In genomic region chr10:81358841-81359240, GRCm38 (mm10) we compare ENCODE assay signal across 9 mouse cellular contexts. TPM values are rescaled to one million over a fixed set of nuclear protein-coding genes. Genes with fewer than 3 reads are reported as not detected.
DNase-seq lines count a peak whose midpoint lies in the region; ATAC-seq and TF ChIP-seq lines count a peak whose summit lies in the region.
"Had no signal": no experiment of that assay in that cellular context is flagged by ENCODE, and none has a peak within 500 bp of the region (broad histone marks: within the 10 kb centered on the region; RNA-seq: fewer than 3 reads in every experiment).

No protein-coding gene starts in this region.

- ATAC-seq in heart, embryonic 16.5 days (replicated peaks; ENCODE audit: extremely low read depth, insufficient read depth, low FRiP score), result no peak
- ATAC-seq in midbrain, embryonic 14.5 days (ENCODE audit: low FRiP score, low TSS enrichment), result no peak
- ATAC-seq in activated CD4-positive, CD25-positive, alpha-beta regulatory T cell, adult 4 months, result no peak

- peak overlapping the region; percentile 46 for H3K27ac ChIP-seq in heart, embryonic 16.5 days (ENCODE audit: low read length)
- peak overlapping the region; percentile 51 for H3K27ac ChIP-seq in bone marrow, adult 2 months (ENCODE audit: control insufficient read depth, insufficient read depth, low read depth, low read length, poor library complexity)
- no peak overlapping the region for H3K27ac ChIP-seq in kidney, adult 2 months (ENCODE audit: insufficient read depth, low read depth, low read length)
- H3K27ac ChIP-seq in midbrain, embryonic 14.5 days (replicated peaks; ENCODE audit: low read depth, low read length), result no peak overlapping the region

- no peak for TF ChIP-seq CTCF in bone marrow, adult 2 months (IDR thresholded peaks at IDR 0.05; ENCODE audit: control insufficient read depth, insufficient read depth, low read length)
- TF ChIP-seq CTCF in kidney, adult 2 months (conservative IDR thresholded peaks at IDR 0.05; ENCODE audit: insufficient read depth, insufficient read length, low read depth, low read length), result no peak

- DNase-seq in heart, adult 18-20 months, result no peak
- peak; percentile 76 for DNase-seq in kidney, adult 2 months
- DNase-seq in midbrain, embryonic 14.5 days, result no peak
- DNase-seq in left cerebral cortex, postnatal 10 days (ENCODE audit: extremely low spot score in 1 of 2, low spot score in 2 of 2), result no peak
- DNase-seq in left cerebral cortex, adult 9 months (ENCODE audit: low spot score in 2 of 2), result no peak
- DNase-seq: right cerebral cortex, postnatal 14 days had no signal

- 59% methylated on average over 1 of the region's 1 CpGs for WGBS in heart, embryonic 16.5 days
- 6% methylated on average over 1 of the region's 1 CpGs for WGBS in bone marrow, adult 2 months
- 38% methylated on average over 1 of the region's 1 CpGs for WGBS in kidney, adult 2 months
- 62% methylated on average over 1 of the region's 1 CpGs for WGBS in midbrain, embryonic 14.5 days

- intact Hi-C loops in left cerebral cortex, postnatal 10 days (cut with DNase I), result loop anchor here (1.0 kb wide), 1 partner anchor 12 kb away; no protein-coding TSS in a partner anchor

- peak overlapping the region; percentile 63 for H3K4me3 ChIP-seq in heart, embryonic 16.5 days (ENCODE audit: low read length)
- peak overlapping the region; percentile 86 for H3K4me3 ChIP-seq in bone marrow, adult 2 months (replicated peaks; ENCODE audit: control insufficient read depth, low read depth, low read length)
- no peak overlapping the region for H3K4me3 ChIP-seq in kidney, adult 2 months (ENCODE audit: insufficient read depth, low read depth, low read length)
- H3K4me3 ChIP-seq in midbrain, embryonic 14.5 days (replicated peaks; ENCODE audit: low read depth, low read length), result no peak overlapping the region; the same call in 1 of the 2 replicates

- no peaks in the 10 kb centered on the region for H3K9me3 ChIP-seq in heart, embryonic 16.5 days (replicated peaks; ENCODE audit: control insufficient read depth, low read length)
- H3K9me3 ChIP-seq in midbrain, embryonic 14.5 days (ENCODE audit: control insufficient read depth, low read length), result no peaks in the 10 kb centered on the region

- peak overlapping the region; percentile 79 for H3K9ac ChIP-seq in heart, embryonic 16.5 days (ENCODE audit: low read length)
- peak overlapping the region; percentile 81; the same call in 1 of the 2 replicates for H3K9ac ChIP-seq in midbrain, embryonic 14.5 days (replicated peaks; ENCODE audit: low read length)

- peaks cover 12% of the 10 kb centered on the region; the same call in 1 of the 2 replicates for H3K36me3 ChIP-seq in heart, embryonic 16.5 days (ENCODE audit: control insufficient read depth, insufficient read depth)
- no peaks in the 10 kb centered on the region for H3K36me3 ChIP-seq in kidney, adult 2 months (ENCODE audit: control insufficient read depth, insufficient read depth, low read length)
- peaks cover 2% of the 10 kb centered on the region; the same call in 1 of the 2 replicates for H3K36me3 ChIP-seq in midbrain, embryonic 14.5 days (ENCODE audit: control insufficient read depth, insufficient read depth, low read length)

- H3K4me2 ChIP-seq in heart, embryonic 16.5 days (ENCODE audit: low read depth, low read length), result peak overlapping the region; percentile 83
- peak overlapping the region; percentile 97 for H3K4me2 ChIP-seq in midbrain, embryonic 14.5 days (ENCODE audit: low read length)

- peaks cover 36% of the 10 kb centered on the region for H3K4me1 ChIP-seq in heart, embryonic 16.5 days (ENCODE audit: control insufficient read depth, insufficient read depth, low read length)
- H3K4me1 ChIP-seq in bone marrow, adult 2 months (ENCODE audit: control insufficient read depth, insufficient read depth, low read length), result peaks cover 12% of the 10 kb centered on the region
- peaks cover 21% of the 10 kb centered on the region for H3K4me1 ChIP-seq in kidney, adult 2 months (ENCODE audit: control insufficient read depth, insufficient read depth, low read length)
- H3K4me1 ChIP-seq in midbrain, embryonic 14.5 days (ENCODE audit: control insufficient read depth, insufficient read depth, low read length), result peaks cover 16% of the 10 kb centered on the region

- H3K27me3 ChIP-seq in heart, embryonic 16.5 days (ENCODE audit: control insufficient read depth, insufficient read depth, low read length), result no peaks in the 10 kb centered on the region
- H3K27me3 ChIP-seq in kidney, adult 2 months (replicated peaks; ENCODE audit: control insufficient read depth, insufficient read depth, low read length), result no peaks in the 10 kb centered on the region
- H3K27me3 ChIP-seq in midbrain, embryonic 14.5 days (ENCODE audit: control insufficient read depth, insufficient read depth, low read length), result peaks cover 6% of the 10 kb centered on the region; the same call in 1 of the 2 replicates

- TF ChIP-seq POLR2A in bone marrow, adult 2 months (IDR thresholded peaks at IDR 0.05; ENCODE audit: borderline replicate concordance, control insufficient read depth, low read depth, low read length), result no peak
- TF ChIP-seq POLR2A in kidney, adult 2 months (IDR thresholded peaks at IDR 0.05; ENCODE audit: low read depth, low read length), result no peak

RNA-seq across cellular contexts. Expression of gene Mfsd12, which starts 1.6 kb away (rescaled TPM):
- 16.5 and 17.6 TPM in 2 replicates for polyA plus RNA-seq in heart, embryonic 16.5 days (2015; fragmentation: Nextera tagmentation; extraction: Ambion mirVana)
- total RNA-seq in heart, adult 18-20 months (2021), result 10 to 100 TPM; 11.0 to 12.7 TPM
- polyA plus RNA-seq in bone marrow, adult 2 months (2011; ENCODE audit: insufficient read depth, insufficient read length, low replicate concordance, missing spikeins), result 11.0 and 14.3 TPM in 2 replicates
- 23.4 and 28.1 TPM in 2 replicates for polyA plus RNA-seq in kidney, adult 2 months (2012; rRNA removed)
- 5.9 and 9.2 TPM in 2 replicates for polyA plus RNA-seq in midbrain, embryonic 14.5 days (2014; fragmentation: Nextera tagmentation; extraction: Ambion mirVana)
- 10 to 100 TPM; 32.8 to 35.9 TPM for total RNA-seq in left cerebral cortex, postnatal 10 days (2021)
- polyA plus RNA-seq in activated CD4-positive, CD25-positive, alpha-beta regulatory T cell, adult 4 months (2017; shearing (Covaris generic)), result 1 to 10 TPM; 1.2 TPM

RNA-seq across cellular contexts. Expression of gene 4930404N11Rik, which starts 6.8 kb away (rescaled TPM):
- 1.8 and 1.9 TPM in 2 replicates for polyA plus RNA-seq in heart, embryonic 16.5 days (2015; fragmentation: Nextera tagmentation; extraction: Ambion mirVana)
- under 1 TPM; 0.45 to 0.51 TPM for total RNA-seq in heart, adult 18-20 months (2021)
- 4.5 and 12.3 TPM in 2 replicates for polyA plus RNA-seq in bone marrow, adult 2 months (2011; ENCODE audit: insufficient read depth, insufficient read length, low replicate concordance, missing spikeins)
- 0.16 and 0.61 TPM in 2 replicates for polyA plus RNA-seq in kidney, adult 2 months (2012; rRNA removed)
- 0.32 and 0.37 TPM in 2 replicates for polyA plus RNA-seq in midbrain, embryonic 14.5 days (2014; fragmentation: Nextera tagmentation; extraction: Ambion mirVana)
- total RNA-seq in left cerebral cortex, postnatal 10 days (2021), result 1 to 10 TPM; 1.2 to 1.7 TPM
- polyA plus RNA-seq in activated CD4-positive, CD25-positive, alpha-beta regulatory T cell, adult 4 months (2017; shearing (Covaris generic)), result 1 to 10 TPM in 1 of 2 experiments, not detected in 1; 2.1 TPM

RNA-seq across cellular contexts. Expression of gene Hmg20b, which starts 8.6 kb away (rescaled TPM):
- 86.5 and 86.8 TPM in 2 replicates for polyA plus RNA-seq in heart, embryonic 16.5 days (2015; fragmentation: Nextera tagmentation; extraction: Ambion mirVana)
- total RNA-seq in heart, adult 18-20 months (2021), result 10 to 100 TPM; 57.1 to 62.2 TPM
- polyA plus RNA-seq in bone marrow, adult 2 months (2011; ENCODE audit: insufficient read depth, insufficient read length, low replicate concordance, missing spikeins), result 56.9 and 60.7 TPM in 2 replicates
- 66.4 and 82.1 TPM in 2 replicates for polyA plus RNA-seq in kidney, adult 2 months (2012; rRNA removed)
- 30.6 and 36.5 TPM in 2 replicates for polyA plus RNA-seq in midbrain, embryonic 14.5 days (2014; fragmentation: Nextera tagmentation; extraction: Ambion mirVana)
- total RNA-seq in left cerebral cortex, postnatal 10 days (2021), result 10 to 100 TPM; 18.3 to 20.3 TPM
- polyA plus RNA-seq in activated CD4-positive, CD25-positive, alpha-beta regulatory T cell, adult 4 months (2017; shearing (Covaris generic)), result 10 to 100 TPM; 18.7 to 20.6 TPM

RNA-seq across cellular contexts. Expression of gene Gipc3, which starts 15.8 kb away (rescaled TPM):
- polyA plus RNA-seq in heart, embryonic 16.5 days (2015; fragmentation: Nextera tagmentation; extraction: Ambion mirVana), result 0.08 and 0.11 TPM in 2 replicates
- 1 to 10 TPM; 3.4 to 4.7 TPM for total RNA-seq in heart, adult 18-20 months (2021)
- not detected in 2 replicates for polyA plus RNA-seq in bone marrow, adult 2 months (2011; ENCODE audit: insufficient read depth, insufficient read length, low replicate concordance, missing spikeins)
- 1.4 and 1.5 TPM in 2 replicates for polyA plus RNA-seq in kidney, adult 2 months (2012; rRNA removed)
- not detected in 2 replicates for polyA plus RNA-seq in midbrain, embryonic 14.5 days (2014; fragmentation: Nextera tagmentation; extraction: Ambion mirVana)
- under 1 TPM; 0.39 to 0.49 TPM for total RNA-seq in left cerebral cortex, postnatal 10 days (2021)
- polyA plus RNA-seq in activated CD4-positive, CD25-positive, alpha-beta regulatory T cell, adult 4 months (2017; shearing (Covaris generic)), result not detected

RNA-seq across cellular contexts. Expression of gene Fzr1, which starts 19.5 kb away (rescaled TPM):
- 74.6 and 82.8 TPM in 2 replicates for polyA plus RNA-seq in heart, embryonic 16.5 days (2015; fragmentation: Nextera tagmentation; extraction: Ambion mirVana)
- total RNA-seq in heart, adult 18-20 months (2021), result 10 to 100 TPM; 27.6 to 35.6 TPM
- 126 and 131 TPM in 2 replicates for polyA plus RNA-seq in bone marrow, adult 2 months (2011; ENCODE audit: insufficient read depth, insufficient read length, low replicate concordance, missing spikeins)
- polyA plus RNA-seq in kidney, adult 2 months (2012; rRNA removed), result 41.1 and 49.8 TPM in 2 replicates
- 122 and 146 TPM in 2 replicates for polyA plus RNA-seq in midbrain, embryonic 14.5 days (2014; fragmentation: Nextera tagmentation; extraction: Ambion mirVana)
- total RNA-seq in left cerebral cortex, postnatal 10 days (2021), result 10 to 100 TPM; 85.7 to 94.7 TPM
- 10 to 100 TPM; 19.3 to 20.1 TPM for polyA plus RNA-seq in activated CD4-positive, CD25-positive, alpha-beta regulatory T cell, adult 4 months (2017; shearing (Covaris generic))

Comparison
In these comparisons a context has a peak if more than half of its experiments do, and no peak if none do; other contexts are left out.
1. H3K27ac ChIP-seq: peak in heart, embryonic 16.5 days (single experiment) and bone marrow, adult 2 months (single experiment); none in kidney, adult 2 months (single experiment) and midbrain, embryonic 14.5 days (single experiment).
2. H3K4me3 ChIP-seq: peak in heart, embryonic 16.5 days (single experiment) and bone marrow, adult 2 months (single experiment); none in kidney, adult 2 months (single experiment) and midbrain, embryonic 14.5 days (single experiment).